Mouse (Mus musculus) ES-E14 (cell line): Measurements from ENCODE around the gene Armt1.

Source experiments
- HCFC1 ChIP-seq: IDR thresholded peaks from 2 replicates; pipeline ENCODE4 v1.6.1; 2012; ENCODE audit warnings: low read length, inconsistent platforms, borderline replicate concordance; ENCODE audit not compliant: insufficient read depth
- MAFK ChIP-seq: IDR thresholded peaks from 2 replicates; pipeline ENCODE4 v1.6.1; 2014; ENCODE audit warnings: mild to moderate bottlenecking, low read depth, low read length, inconsistent platforms; ENCODE audit not compliant: insufficient read depth
- ZC3H11A ChIP-seq: IDR thresholded peaks from 2 replicates; pipeline ENCODE4 v1.6.1; 2012; ENCODE audit warnings: low read depth, mild to moderate bottlenecking, inconsistent platforms, low read length, borderline replicate concordance
- ZNF384 ChIP-seq: IDR thresholded peaks from 2 replicates; pipeline ENCODE4 v1.6.1; 2012; ENCODE audit warnings: low read depth, low read length, inconsistent platforms

DNA sequence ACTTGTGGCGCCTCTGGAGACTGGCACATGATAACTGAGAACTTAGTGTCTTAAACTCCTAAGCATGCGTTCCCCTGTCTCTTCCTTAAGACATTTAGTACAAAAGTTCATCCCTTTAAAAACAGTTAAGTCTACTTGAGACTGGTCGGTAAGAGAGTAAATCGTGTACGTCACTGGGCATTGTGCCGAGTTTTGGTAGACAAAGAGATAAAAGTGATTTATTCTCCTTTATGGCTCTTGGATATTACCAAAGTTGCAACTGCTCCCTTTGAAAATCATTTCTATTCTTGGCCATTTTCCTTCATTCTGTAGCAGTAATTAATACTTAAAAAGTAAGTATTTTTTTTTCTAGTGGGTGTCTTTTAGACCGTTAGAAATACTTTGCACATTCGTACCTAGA is 71.0 kb downstream of the Armt1 start:
- TF ChIP-seq ZC3H11A (no peak), MAFK (no peak), HCFC1 (no peak), ZNF384 (no peak)
